Mouse (Mus musculus): ENCODE results near the gene Pirt. TPM values are rescaled to one million over a fixed set of nuclear protein-coding genes. Genes with fewer than 3 reads are reported as not detected.

Gene Pirt
- not detected for total RNA-seq (2023)

GRCm38 (mm10) chr11:66911811-66912210, at the start of gene Pirt:
TSS of gene Pirt (plus strand) at chr11:66911981.

GRCm38 (mm10) chr11:66956303-66956702, 44.5 kb downstream of the Pirt start, which contains the start of gene Tmem238l:
TSS of gene Tmem238l (plus strand) at chr11:66956638.

Other genes starting within 250 kb of the Pirt start
- not detected for gene Tmem238l, start 44.7 kb downstream of the Pirt start, total RNA-seq (2023)
- gene Tmem220, start 113.2 kb downstream of the Pirt start, total RNA-seq (2023) = 0.50 TPM
- 44.1 TPM for gene Adprm, start 140.6 kb downstream of the Pirt start, total RNA-seq (2023)
- gene Sco1, start 140.7 kb downstream of the Pirt start, total RNA-seq (2023) = 11.0 TPM
- not detected for gene Myh3, start 166.3 kb downstream of the Pirt start, total RNA-seq (2023)